Comparison of ENCODE assay signal across 2 mouse cellular contexts in the genomic region with DNA sequence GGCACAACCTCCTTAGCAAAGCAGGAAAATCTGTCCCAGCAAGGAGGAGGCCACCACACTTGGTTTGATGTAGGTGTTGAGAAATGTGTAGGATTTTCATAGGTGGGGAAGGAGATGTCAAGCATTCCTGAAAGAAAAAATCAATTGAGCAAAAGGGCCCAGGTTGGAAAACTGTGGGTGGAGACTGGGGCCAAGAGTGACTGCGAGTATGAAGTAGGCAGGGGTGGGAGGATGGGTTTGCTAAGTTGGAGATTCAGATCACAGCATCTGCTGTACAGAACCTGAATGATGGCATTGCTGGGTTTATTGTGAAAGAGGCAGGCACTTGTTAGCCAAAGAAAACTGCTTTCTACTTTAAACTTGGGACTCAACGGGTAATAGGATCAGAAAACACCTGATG.
TF ChIP-seq lines count a peak whose summit lies in the region.

No protein-coding gene starts in this region.

TF ChIP-seq in CH12.LX, 34 proteins besides CTCF, POLR2A, EP300 and RAD21:
- no peak for TF ChIP-seq BHLHE40 (IDR thresholded peaks at IDR 0.05; ENCODE audit: low read depth, low read length)
- TF ChIP-seq USF1 (IDR thresholded peaks at IDR 0.05; ENCODE audit: low read depth, low read length), result no peak

TF ChIP-seq in MEL, 35 proteins besides CTCF, POLR2A, EP300 and RAD21 (continued from another document):
- TF ChIP-seq KAT2A (conservative IDR thresholded peaks at IDR 0.05; ENCODE audit: low read depth, low read length), result no peak
- TF ChIP-seq MXI1 (IDR thresholded peaks at IDR 0.05; ENCODE audit: low read depth, low read length), result no peak
- no peak for TF ChIP-seq E2F4 (IDR thresholded peaks at IDR 0.05; ENCODE audit: borderline replicate concordance, low read depth, low read length)
- no peak for TF ChIP-seq SMC3 (IDR thresholded peaks at IDR 0.05; ENCODE audit: low read depth, low read length)
- TF ChIP-seq MEF2A (IDR thresholded peaks at IDR 0.05; ENCODE audit: extremely low read depth, insufficient replicate concordance, low read depth, low read length, poor library complexity, severe bottlenecking), result no peak
- TF ChIP-seq MAX (IDR thresholded peaks at IDR 0.05; ENCODE audit: low read length), result no peak
- no peak for TF ChIP-seq TCF12 (IDR thresholded peaks at IDR 0.05; ENCODE audit: low read depth, low read length)
- TF ChIP-seq CHD1 (IDR thresholded peaks at IDR 0.05; ENCODE audit: low read depth, low read length), result no peak
- no peak for TF ChIP-seq BHLHE40 (IDR thresholded peaks at IDR 0.05; ENCODE audit: borderline replicate concordance, low read depth, low read length)
- no peak for TF ChIP-seq POLR2AphosphoS5 (IDR thresholded peaks at IDR 0.05; ENCODE audit: borderline replicate concordance, low read depth, low read length)
- no peak for TF ChIP-seq POLR2AphosphoS2 (IDR thresholded peaks at IDR 0.05; ENCODE audit: low read length)
- TF ChIP-seq NELFE (IDR thresholded peaks at IDR 0.05; ENCODE audit: low read depth, low read length), result no peak
- TF ChIP-seq MAFK (IDR thresholded peaks at IDR 0.05; ENCODE audit: borderline replicate concordance, low read depth, low read length), result no peak
- TF ChIP-seq UBTF (IDR thresholded peaks at IDR 0.05; ENCODE audit: borderline replicate concordance, insufficient read depth, low read depth, low read length), result no peak
